In the genomic region with DNA sequence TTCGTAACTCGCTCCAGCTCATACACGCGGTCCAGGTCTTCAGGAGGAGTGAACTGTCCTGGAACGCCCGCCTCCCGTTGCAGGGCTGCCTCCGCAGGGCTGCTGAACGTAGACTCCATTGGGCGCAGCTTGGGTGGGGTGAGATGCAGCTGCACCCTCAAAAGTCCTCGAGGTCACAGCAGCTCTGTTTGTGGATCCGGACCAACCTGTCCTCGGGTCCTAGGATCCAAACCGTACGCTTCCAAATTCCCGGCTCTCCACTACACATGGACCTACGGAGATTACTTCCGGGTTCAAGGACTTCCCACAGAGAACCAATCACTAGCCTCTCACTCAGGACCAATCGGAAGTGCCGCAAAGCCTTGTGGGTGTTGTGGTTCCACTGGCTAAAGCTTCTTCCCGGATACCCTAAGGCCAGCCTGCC, we compare ENCODE assay signal across 8 mouse cellular contexts. TPM values are rescaled to one million over a fixed set of nuclear protein-coding genes. Genes with fewer than 3 reads are reported as not detected.
DNase-seq lines count a peak whose midpoint lies in the region; ATAC-seq and TF ChIP-seq lines count a peak whose summit lies in the region.

Gene Dph2, minus strand, starts transcription at position 295 of the 424 bp plus-strand sequence.

- H3K36me3 ChIP-seq in embryonic facial prominence, embryonic 13.5 days = peaks cover 36% of the 10 kb centered on the region
- peaks cover 10% of the 10 kb centered on the region for H3K36me3 ChIP-seq in limb, embryonic 11.5 days (ENCODE audit: control insufficient read depth, insufficient read depth, low read length)
- peaks cover 47% of the 10 kb centered on the region for H3K36me3 ChIP-seq in midbrain, embryonic 13.5 days
- peaks cover 2% of the 10 kb centered on the region; the same call in 1 of the 2 replicates for H3K36me3 ChIP-seq in spleen, adult 2 months (ENCODE audit: control insufficient read depth, insufficient read depth, low read length)

- H3K9me3 ChIP-seq in embryonic facial prominence, embryonic 13.5 days = no peaks in the 10 kb centered on the region
- no peaks in the 10 kb centered on the region for H3K9me3 ChIP-seq in limb, embryonic 11.5 days (ENCODE audit: control insufficient read depth, low read length)
- no peaks in the 10 kb centered on the region for H3K9me3 ChIP-seq in midbrain, embryonic 13.5 days

- no peak for TF ChIP-seq CTCF in spleen, adult 2 months (IDR thresholded peaks at IDR 0.05; ENCODE audit: extremely low read depth, insufficient read depth, insufficient read length, insufficient replicate concordance)

- DNase-seq in 416B (ENCODE audit: low read depth) = peak; percentile 94
- peak; percentile 71 for DNase-seq in adrenal gland, postnatal 25 days
- peak; percentile 91 to 93 for DNase-seq in heart, adult 18-20 months
- DNase-seq in kidney, adult 18-20 months = peak; percentile 82
- peak; percentile 86 for DNase-seq in limb, embryonic 11.5 days (ENCODE audit: low spot score)
- DNase-seq in spleen, adult 2 months (ENCODE audit: low read depth in 1 of 2, low spot score in 2 of 2) = peak; percentile 70 to 87

- under 1% methylated on average over 21 of the region's 21 CpGs for WGBS in embryonic facial prominence, embryonic 13.5 days
- under 1% methylated on average over 21 of the region's 21 CpGs for WGBS in limb, embryonic 11.5 days
- under 1% methylated on average over 21 of the region's 21 CpGs for WGBS in midbrain, embryonic 13.5 days
- 1% methylated on average over 21 of the region's 21 CpGs for WGBS in spleen, adult 2 months

- H3K27ac ChIP-seq in embryonic facial prominence, embryonic 13.5 days = no peak within 1 kb of the TSS
- H3K27ac ChIP-seq in limb, embryonic 11.5 days (replicated peaks; ENCODE audit: low read depth, low read length) = no peak within 1 kb of the TSS
- H3K27ac ChIP-seq in midbrain, embryonic 13.5 days = no peak within 1 kb of the TSS
- no peak within 1 kb of the TSS for H3K27ac ChIP-seq in spleen, adult 2 months (ENCODE audit: insufficient read depth, low read length)

- peak within 1 kb of the TSS; percentile 90 for H3K4me2 ChIP-seq in embryonic facial prominence, embryonic 13.5 days
- H3K4me2 ChIP-seq in limb, embryonic 11.5 days (ENCODE audit: low read depth, severe bottlenecking) = peak within 1 kb of the TSS; percentile 89
- peak within 1 kb of the TSS; percentile 95 for H3K4me2 ChIP-seq in midbrain, embryonic 13.5 days (replicated peaks)

- no peaks in the 10 kb centered on the region for H3K27me3 ChIP-seq in embryonic facial prominence, embryonic 13.5 days
- no peaks in the 10 kb centered on the region for H3K27me3 ChIP-seq in limb, embryonic 11.5 days (ENCODE audit: control insufficient read depth, insufficient read depth, low read length)
- H3K27me3 ChIP-seq in midbrain, embryonic 13.5 days = no peaks in the 10 kb centered on the region
- H3K27me3 ChIP-seq in spleen, adult 2 months (ENCODE audit: control insufficient read depth, insufficient read depth, low read length) = no peaks in the 10 kb centered on the region

- TF ChIP-seq POLR2A in spleen, adult 2 months (IDR thresholded peaks at IDR 0.05; ENCODE audit: low read depth, low read length) = no peak; the same call in 1 of the 2 replicates

- peaks cover 12% of the 10 kb centered on the region for H3K4me1 ChIP-seq in embryonic facial prominence, embryonic 13.5 days
- H3K4me1 ChIP-seq in limb, embryonic 11.5 days (ENCODE audit: control insufficient read depth, insufficient read depth, low read length) = peaks cover 5% of the 10 kb centered on the region; the same call in 1 of the 2 replicates
- peaks cover 21% of the 10 kb centered on the region for H3K4me1 ChIP-seq in midbrain, embryonic 13.5 days (replicated peaks)
- H3K4me1 ChIP-seq in spleen, adult 2 months (ENCODE audit: control insufficient read depth, insufficient read depth, insufficient read length) = peaks cover 8% of the 10 kb centered on the region; the same call in 1 of the 2 replicates

- peak within 1 kb of the TSS; percentile 76 for H3K4me3 ChIP-seq in embryonic facial prominence, embryonic 13.5 days
- H3K4me3 ChIP-seq in limb, embryonic 11.5 days (ENCODE audit: low read depth, low read length) = peak within 1 kb of the TSS; percentile 79
- peak within 1 kb of the TSS; percentile 79 for H3K4me3 ChIP-seq in midbrain, embryonic 13.5 days (replicated peaks)
- H3K4me3 ChIP-seq in spleen, adult 2 months (ENCODE audit: extremely low read depth, insufficient read depth, insufficient read length) = peak within 1 kb of the TSS; percentile 73

- peak within 1 kb of the TSS; percentile 72 for H3K9ac ChIP-seq in embryonic facial prominence, embryonic 13.5 days
- H3K9ac ChIP-seq in limb, embryonic 11.5 days (ENCODE audit: low read length) = 0 out of 2 replicates have a peak within 1 kb of the TSS, but pooled peaks have one; percentile 23
- peak within 1 kb of the TSS; percentile 61 for H3K9ac ChIP-seq in midbrain, embryonic 13.5 days (replicated peaks)

- peak; percentile 74; the same call in 1 of the 2 replicates for ATAC-seq in embryonic facial prominence, embryonic 13.5 days (ENCODE audit: insufficient number of reproducible peaks, insufficient read depth, low FRiP score, low TSS enrichment, low read depth)
- ATAC-seq in limb, embryonic 11.5 days (ENCODE audit: insufficient number of reproducible peaks, low FRiP score, low TSS enrichment, low read depth) = peak; percentile 84
- ATAC-seq in midbrain, embryonic 13.5 days = peak; percentile 86

RNA-seq across cellular contexts. Expression of gene Dph2, which starts in this region (rescaled TPM):
- total RNA-seq in adrenal gland, postnatal 25 days (2021) = 10.6 and 14.2 TPM in 2 replicates
- 19.2 and 20.2 TPM in 2 replicates for polyA plus RNA-seq in embryonic facial prominence, embryonic 13.5 days (2015; fragmentation: Nextera tagmentation; extraction: Ambion mirVana)
- total RNA-seq in heart, adult 18-20 months (2021) = 1 to 10 TPM; 3.8 TPM
- polyA plus RNA-seq in limb, embryonic 11.5 days (2014; fragmentation: Nextera tagmentation; extraction: Ambion mirVana) = 21.2 and 22.2 TPM in 2 replicates
- polyA plus RNA-seq in midbrain, embryonic 13.5 days (2015; fragmentation: Nextera tagmentation; extraction: Ambion mirVana) = 26.0 and 26.1 TPM in 2 replicates
- polyA plus RNA-seq in spleen, adult 2 months (2012; rRNA removed) = 20.9 and 26.4 TPM in 2 replicates
